Mouse (Mus musculus) megakaryocyte, embryonic 14.5 days (primary cell): ENCODE data around the gene BC100530.

Experiments used
- FLI1 ChIP-seq: IDR thresholded peaks from 2 replicates; pipeline ENCODE4 v1.6.1; 2012; ENCODE audit warnings: low read length, inconsistent platforms, mixed read lengths
- GATA1 ChIP-seq: IDR thresholded peaks from 3 replicates; pipeline ENCODE4 v1.6.1; 2012; ENCODE audit warnings: mixed read lengths, low read length, inconsistent platforms, borderline replicate concordance

DNA sequence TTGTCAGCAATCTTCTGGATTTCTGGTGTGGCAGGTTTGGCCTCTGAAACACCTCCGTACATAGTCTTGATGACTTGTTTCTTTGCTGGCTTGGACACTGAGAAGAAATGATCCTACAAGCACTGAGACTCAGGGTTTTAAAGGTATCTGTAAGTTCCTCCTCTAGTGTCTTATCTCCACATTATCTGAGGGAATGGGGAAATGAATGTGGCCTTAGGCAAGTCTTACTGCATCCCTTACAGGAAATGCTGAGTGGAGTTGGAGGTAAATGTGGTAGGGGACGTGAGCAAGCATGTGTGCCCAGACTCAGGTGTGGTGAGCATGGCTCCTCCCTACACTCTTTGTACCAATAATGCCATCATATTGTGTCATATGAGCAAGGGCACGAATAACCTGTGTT lies 33.3 kb downstream of the BC100530 start, which contains the start of gene BC117090:
- TF ChIP-seq GATA1 (no peak), FLI1 (no peak)
